Mouse (Mus musculus): ENCODE data around the gene Plcb3.

The Plcb3 gene

GRCm38 (mm10) chr19:6940396-6941351 is 35.6 kb downstream of the Plcb3 start:
- no peak for DNase-seq (ENCODE audit: low spot score in 2 of 2)

DNA sequence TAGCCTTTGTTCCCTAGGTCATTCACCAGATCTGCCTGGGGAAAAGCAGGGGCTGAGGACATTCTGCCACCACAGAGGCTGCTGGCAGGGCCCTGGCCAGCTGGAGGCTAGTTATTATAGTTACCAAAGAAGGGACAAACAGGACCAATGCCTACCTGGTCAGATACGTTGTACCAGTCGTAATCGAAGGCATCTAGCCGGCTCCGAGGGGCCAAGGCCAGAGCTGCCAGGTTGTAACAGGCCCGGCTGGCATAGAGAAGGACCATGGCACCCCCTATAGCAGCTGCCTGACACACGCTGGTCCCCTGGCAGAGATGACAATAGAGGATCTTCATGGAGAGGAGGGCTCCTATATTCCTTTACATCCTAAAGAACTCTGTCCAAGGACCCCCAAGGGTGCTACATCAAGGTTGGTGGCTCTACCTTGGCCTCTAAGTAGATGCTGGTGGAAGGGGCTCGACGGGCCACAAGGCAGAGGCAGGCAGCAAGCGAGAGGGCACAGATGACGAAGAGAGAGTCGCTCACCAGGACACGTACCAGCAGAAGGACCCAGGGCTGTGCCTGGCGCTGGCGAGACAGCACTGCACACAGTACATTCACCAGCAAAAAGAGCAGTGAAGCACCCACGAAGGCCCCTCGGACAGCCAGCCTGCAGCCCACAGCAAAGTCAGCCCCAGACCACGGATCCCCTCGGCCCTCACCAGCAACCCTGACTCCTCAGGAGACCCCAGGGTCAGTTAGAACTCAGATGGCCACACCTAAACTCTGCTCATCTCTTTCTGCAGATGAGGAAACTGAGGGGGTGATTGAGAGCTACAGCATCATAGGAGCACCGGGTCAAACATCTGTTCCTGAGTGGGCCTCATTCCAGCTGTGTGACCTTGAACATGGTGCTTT is 36.9 kb downstream of the Plcb3 start:
- DNase-seq (ENCODE audit: low spot score in 2 of 2): no peak

DNA sequence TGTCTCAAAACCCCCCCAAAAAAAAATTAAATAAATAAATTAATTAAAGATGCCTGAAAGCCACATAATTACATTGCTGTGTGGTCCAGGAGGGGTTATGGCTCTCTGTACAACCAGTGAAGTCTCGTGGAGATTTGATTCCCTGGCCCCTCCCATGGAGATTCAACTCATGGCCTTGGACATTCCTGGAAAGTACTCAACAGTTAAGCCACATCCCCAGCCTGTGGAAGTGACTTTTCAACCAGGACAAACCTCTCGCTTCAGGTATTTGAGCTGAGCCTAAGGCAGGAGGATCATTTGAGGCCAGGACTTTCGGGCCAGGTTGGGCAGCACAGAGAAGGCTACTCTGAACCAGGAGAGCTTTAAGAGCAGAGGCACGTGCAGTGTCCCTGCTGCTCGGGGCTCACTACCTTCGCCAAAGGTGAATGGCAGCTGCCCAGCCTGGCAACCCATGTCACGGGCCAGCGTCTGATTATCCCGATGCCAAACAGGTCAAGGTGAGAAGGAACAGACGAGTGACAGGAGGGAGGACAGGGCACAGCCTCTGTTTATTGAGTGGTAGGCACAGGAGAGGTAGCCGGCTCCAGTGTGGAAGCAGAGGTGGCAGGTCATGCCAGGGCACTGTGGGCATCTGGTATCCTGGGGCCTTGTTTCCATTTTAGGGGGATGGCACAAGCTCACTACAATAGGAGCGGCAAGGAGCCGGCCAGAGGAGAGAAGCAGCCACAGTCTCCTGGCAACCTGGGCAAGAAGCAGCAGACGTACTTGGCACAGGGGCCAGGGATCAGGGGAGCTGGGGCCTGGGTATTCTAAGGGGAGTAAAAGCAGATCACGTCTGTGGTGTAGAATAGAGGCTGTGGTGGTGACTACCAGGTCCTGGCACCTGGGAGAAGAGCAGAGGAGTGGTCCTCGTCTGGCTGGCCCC is 38.5 kb downstream of the Plcb3 start:
- DNase-seq (ENCODE audit: low spot score in 2 of 2): no peak

- peak in 1 of 2 experiments; percentile 42 for DNase-seq (ENCODE audit: low spot score in 2 of 2)
Measured at GRCm38 (mm10) chr19:6936299-6936698, 40.0 kb downstream of the Plcb3 start.

- no peak for DNase-seq (ENCODE audit: low spot score in 2 of 2)
Measured at GRCm38 (mm10) chr19:6934195-6934977, 41.9 kb downstream of the Plcb3 start, which contains the start of gene Kcnk4. Kcnk4 (minus strand) TSS chr19:6934515.

GRCm38 (mm10) chr19:6933436-6934194 is 42.7 kb downstream of the Plcb3 start:
- DNase-seq (ENCODE audit: low spot score in 2 of 2): no peak

DNA sequence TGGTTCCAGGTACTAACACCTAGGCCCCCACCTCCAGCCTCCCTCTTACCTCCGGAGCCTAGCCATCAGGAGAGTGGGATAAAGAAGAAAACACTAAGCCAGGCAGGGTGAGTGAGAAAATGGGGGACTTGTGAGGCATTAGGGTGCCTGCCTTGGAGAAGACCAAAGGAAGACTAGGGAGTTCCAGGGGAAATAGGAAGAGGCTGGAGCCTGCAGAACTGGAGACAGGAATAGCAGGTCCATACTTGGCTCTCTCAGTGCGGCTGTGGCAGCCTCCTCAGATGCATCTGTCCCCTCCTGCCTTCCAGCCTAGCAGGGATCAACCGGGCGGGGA is 43.2 kb downstream of the Plcb3 start:
- no peak for DNase-seq (ENCODE audit: low spot score in 2 of 2)

DNA sequence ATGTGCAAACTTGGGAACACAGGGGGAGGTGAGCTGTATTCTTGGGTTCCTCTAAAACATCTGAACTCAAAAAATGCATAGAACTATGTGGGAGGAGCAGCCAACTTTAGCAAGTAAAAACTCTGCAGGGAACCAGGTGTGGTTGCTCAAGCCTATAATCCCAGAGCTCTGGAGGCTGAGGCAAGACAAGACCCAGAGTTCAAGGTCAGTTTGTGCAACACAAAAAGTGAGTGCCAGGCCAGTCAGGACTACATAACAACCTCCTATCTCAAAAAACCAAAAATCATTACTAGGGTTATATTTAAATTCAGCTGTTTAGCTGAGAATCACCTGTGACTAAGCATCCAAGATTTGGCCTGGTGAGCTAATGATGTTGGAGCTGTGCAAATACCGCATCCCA is 44.3 kb downstream of the Plcb3 start:
- DNase-seq (ENCODE audit: low spot score in 2 of 2): no peak

DNA sequence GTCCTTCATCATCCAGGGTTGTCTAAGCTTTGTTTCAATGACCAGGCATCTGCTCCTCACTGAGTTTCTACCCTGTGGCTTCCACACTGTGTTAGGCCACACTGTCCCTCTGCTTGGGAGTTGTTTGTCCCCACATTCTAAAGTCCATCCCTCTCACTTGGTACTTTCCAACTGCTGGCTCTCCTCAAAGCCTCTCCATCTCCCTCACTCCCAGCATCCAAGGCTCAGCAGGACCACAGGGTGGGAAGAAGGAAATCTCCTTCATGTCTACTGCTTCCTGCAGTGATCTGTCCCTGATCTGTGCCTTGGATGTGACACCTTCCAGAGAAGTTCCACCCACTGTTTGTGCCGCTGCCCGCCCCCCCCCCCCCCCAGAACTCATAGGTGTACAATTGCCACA is 45.3 kb downstream of the Plcb3 start:
- no peak for DNase-seq (ENCODE audit: low spot score in 2 of 2)

GRCm38 (mm10) chr19:6928080-6928479 is 48.2 kb downstream of the Plcb3 start:
- DNase-seq (ENCODE audit: low spot score in 2 of 2): no peak

GRCm38 (mm10) chr19:6926559-6927255 is 49.6 kb downstream of the Plcb3 start:
- no peak for DNase-seq (ENCODE audit: low spot score in 2 of 2)

GRCm38 (mm10) chr19:6925611-6926329 is 50.5 kb downstream of the Plcb3 start:
- DNase-seq (ENCODE audit: low spot score in 2 of 2): no peak

DNA sequence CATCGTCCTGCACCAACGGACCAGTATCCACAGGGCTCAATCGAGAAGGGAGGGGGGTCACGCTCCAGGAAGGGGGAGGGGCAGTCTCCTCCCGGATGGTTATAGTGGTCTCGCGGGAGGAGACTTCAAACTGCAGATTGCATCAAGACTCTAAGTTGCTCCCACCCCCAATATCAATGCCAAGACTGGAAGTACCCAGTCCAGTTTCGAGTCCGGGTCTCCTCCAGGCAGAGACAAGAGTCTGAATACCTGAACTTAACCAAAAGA is 51.0 kb downstream of the Plcb3 start, which contains the start of gene Catsperz:
TSS of gene Catsperz (minus strand) at position 74 of the 267 bp plus-strand sequence.
- DNase-seq (ENCODE audit: low spot score in 2 of 2): no peak

DNA sequence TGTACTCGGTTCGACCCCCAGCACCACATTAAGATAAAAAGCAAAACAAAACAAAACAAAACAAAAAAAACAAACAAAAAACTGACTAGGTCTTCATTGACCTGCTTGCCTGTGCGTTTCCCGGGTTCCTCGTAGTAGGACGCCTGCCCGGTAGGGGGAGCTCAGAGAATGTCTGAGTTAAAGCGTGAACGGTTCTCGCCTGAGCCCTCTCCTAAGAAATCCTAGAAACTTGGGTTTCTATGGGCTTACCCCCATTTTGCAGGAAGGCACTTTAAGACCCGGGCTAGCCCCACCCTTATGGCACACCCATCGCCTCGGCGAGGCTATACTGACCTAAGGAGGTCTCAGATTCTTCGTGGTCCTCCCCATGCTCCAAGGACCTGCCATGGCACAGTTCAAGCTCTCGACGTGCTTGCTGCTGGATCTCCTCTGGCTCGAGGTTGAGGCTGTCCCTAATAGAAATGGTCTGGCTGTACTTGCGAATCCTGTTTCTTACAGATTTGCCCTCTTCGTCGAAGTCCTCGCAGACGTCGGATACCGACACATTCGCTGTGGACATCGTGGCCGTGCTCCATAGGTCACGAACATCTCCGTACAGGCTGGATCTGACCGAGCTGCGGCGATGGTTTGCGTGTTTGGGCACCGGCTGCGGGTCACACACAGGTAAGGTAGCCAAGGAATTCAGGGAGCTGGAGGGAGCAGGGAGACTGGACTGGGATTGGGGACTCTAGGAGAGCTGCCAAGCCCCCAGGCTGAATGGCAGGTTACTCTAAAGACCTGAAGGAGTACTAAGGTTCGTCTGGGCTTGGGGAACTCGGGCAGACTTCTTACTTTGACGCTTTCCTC is 51.6 kb downstream of the Plcb3 start:
- DNase-seq (ENCODE audit: low spot score in 2 of 2): peak; percentile 68 to 81

GRCm38 (mm10) chr19:6922901-6923735 is 53.2 kb downstream of the Plcb3 start:
- DNase-seq (ENCODE audit: low spot score in 2 of 2): no peak

- DNase-seq (ENCODE audit: low spot score in 2 of 2): peak; percentile 100
Measured at GRCm38 (mm10) chr19:6921647-6922567, 54.4 kb downstream of the Plcb3 start, which contains the start of gene Esrra. Esrra (minus strand) TSS chr19:6921813.

Measured in spleen, postnatal 14 days (tissue).